Mouse (Mus musculus) forebrain, postnatal 0 days (tissue): Measurements from ENCODE around the gene Ces1h. TPM values are rescaled to one million over a fixed set of nuclear protein-coding genes. Genes with fewer than 3 reads are reported as not detected.
A peak's percentile ranks its signal among the peaks of the same experiment; 100 is the strongest.
"Not testable (repeated sequence)": the region's sequence is repeated elsewhere in the genome, so short reads cannot be mapped to it uniquely, and the experiment has no call there.

ENCODE experiments used
- ATAC-seq: fragments of 200-750 bp; cut with Nextera tagmentation; 2 replicates; pipeline ENCODE4 v1.8.0; 2017; ENCODE audit warnings: mild to moderate bottlenecking, moderate library complexity
- DNase-seq: peaks from one replicate; pipeline ENCODE4 v3.0.0-alpha.2; 2015
- H3K27ac ChIP-seq: fragments of 300-500 bp; sonication (generic); 2 replicates; pipeline ENCODE4 v1.5.1; 2014; ENCODE audit warnings: low read depth, mild to moderate bottlenecking, antibody characterized with exemption, low read length, moderate library complexity, mixed read lengths
- H3K27me3 ChIP-seq: fragments of 300-500 bp; sonication (generic); 2 replicates; pipeline ENCODE4 v1.6.1; 2014; ENCODE audit warnings: mild to moderate bottlenecking, low read length, mixed read lengths; ENCODE audit not compliant: insufficient read depth
- H3K36me3 ChIP-seq: fragments of 300-500 bp; sonication (generic); 2 replicates; pipeline ENCODE4 v1.6.1; 2014; ENCODE audit warnings: mild to moderate bottlenecking, moderate library complexity; ENCODE audit not compliant: insufficient read depth
- H3K4me1 ChIP-seq: fragments of 300-500 bp; sonication (generic); 2 replicates; pipeline ENCODE4 v1.6.1; 2014; ENCODE audit warnings: antibody characterized with exemption; ENCODE audit not compliant: insufficient read depth
- H3K4me2 ChIP-seq: fragments of 300-500 bp; sonication (generic); 2 replicates; pipeline ENCODE4 v1.6.1; 2014; ENCODE audit warnings: low read depth, mild to moderate bottlenecking, moderate library complexity
- H3K4me3 ChIP-seq: fragments of 300-500 bp; sonication (generic); 2 replicates; pipeline ENCODE4 v1.5.1; 2014; ENCODE audit warnings: low read depth, low read length, mixed read lengths
- H3K9ac ChIP-seq: fragments of 300-500 bp; sonication (generic); 2 replicates; pipeline ENCODE4 v1.6.1; 2014; ENCODE audit warnings: mild to moderate bottlenecking
- H3K9me3 ChIP-seq: fragments of 300-500 bp; sonication (generic); 2 replicates; pipeline ENCODE4 v1.6.1; 2016; ENCODE audit warnings: low read length
- CTCF ChIP-seq: sonication (generic); IDR thresholded peaks from 2 replicates; pipeline ENCODE4 v1.5.1; 2016; ENCODE audit warnings: antibody characterized with exemption, control low read depth, low read depth
- WGBS: fragments of 180-500 bp; shearing (Covaris S2); extraction: QIAGEN DNeasy Blood & Tissue Kit; methylation state at CpG from one replicate; pipeline ENCODE4 v1.1.7; 2014; 5-methylcytosine and 5-hydroxymethylcytosine counted together
- polyA plus RNA-seq: library from polyadenylated mRNA; unstranded; fragments of >200 nt; fragmentation: Nextera tagmentation; extraction: Ambion mirVana; gene quantifications from 2 replicates; pipeline ENCODE4 v1.2.1, GENCODE M21; 2015
- total RNA-seq: library from RNA; depleted of rRNA; stranded (reverse); fragments of >200 nt; gene quantifications from 2 replicates; pipeline ENCODE4 v1.2.3, GENCODE M21; 2014; rRNA removed

Ces1h gene
- not detected in 2 replicates for total RNA-seq
- polyA plus RNA-seq, result not detected in 2 replicates

DNA sequence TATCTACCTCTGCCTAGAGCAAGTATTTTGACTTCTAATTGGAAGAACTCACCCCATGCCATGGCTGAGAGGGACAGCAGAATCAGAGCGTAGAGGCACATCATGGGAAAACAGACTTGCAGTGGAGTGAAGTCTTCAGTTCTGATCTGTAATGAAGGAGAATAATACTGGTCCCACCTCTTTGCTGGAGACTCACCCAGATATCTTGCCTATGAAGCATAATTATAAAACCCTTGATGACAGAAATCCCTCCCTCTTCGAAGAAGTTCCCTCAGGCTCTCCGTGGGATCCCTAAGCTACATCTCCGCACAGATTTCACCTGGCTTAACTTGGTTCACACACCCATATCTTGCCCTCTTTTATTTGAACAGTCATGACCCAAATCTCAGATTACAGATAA lies at the start of gene Ces1h:
Gene Ces1h, minus strand, starts transcription at position 101 of the 400 bp plus-strand sequence.
- 91% methylated on average over 4 of the region's 4 CpGs for WGBS
- no peaks in the 10 kb centered on the region for H3K9me3 ChIP-seq
- H3K4me2 ChIP-seq, result no peak within 1 kb of the TSS
- H3K4me3 ChIP-seq, result no peak within 1 kb of the TSS
- no peak for TF ChIP-seq CTCF
- DNase-seq (no peak), ATAC-seq (no peak)
- H3K27ac ChIP-seq, result no peak within 1 kb of the TSS
- no peaks in the 10 kb centered on the region for H3K4me1 ChIP-seq
- no peaks in the 10 kb centered on the region for H3K27me3 ChIP-seq
- H3K9ac ChIP-seq, result no peak within 1 kb of the TSS
- no peaks in the 10 kb centered on the region for H3K36me3 ChIP-seq

DNA sequence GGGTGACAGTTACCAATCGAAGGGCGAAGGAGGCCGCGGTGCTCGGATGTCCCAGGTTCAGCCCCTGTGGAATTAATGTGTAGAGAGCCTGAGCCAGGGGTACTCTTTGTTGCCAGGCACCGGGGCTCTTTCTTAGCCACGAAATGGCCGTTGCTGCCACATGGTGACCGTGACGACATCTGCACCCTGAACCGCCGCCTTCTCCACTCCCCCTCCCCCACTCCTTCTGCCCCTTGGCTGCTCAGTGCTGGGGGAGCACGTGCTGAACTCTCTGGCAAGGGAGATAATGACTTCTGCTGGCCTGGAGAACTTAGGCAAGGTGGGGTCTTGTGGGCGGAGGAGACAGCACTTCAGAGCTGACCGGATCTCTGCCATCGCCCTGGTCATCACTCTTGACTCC lies 47.7 kb upstream of the Ces1h start:
- Histone ChIP-seq H3K4me3 (no peak overlapping the region), H3K27me3 (no peaks in the 10 kb centered on the region), H3K9ac (no peak overlapping the region), H3K4me2 (no peak overlapping the region), H3K4me1 (no peaks in the 10 kb centered on the region), H3K9me3 (no peaks in the 10 kb centered on the region), H3K36me3 (no peaks in the 10 kb centered on the region), H3K27ac (no peak overlapping the region)
- DNase-seq (no peak), ATAC-seq (no peak)
- TF ChIP-seq CTCF, result no peak
- WGBS, result 86% methylated on average over 16 of the region's 16 CpGs

DNA sequence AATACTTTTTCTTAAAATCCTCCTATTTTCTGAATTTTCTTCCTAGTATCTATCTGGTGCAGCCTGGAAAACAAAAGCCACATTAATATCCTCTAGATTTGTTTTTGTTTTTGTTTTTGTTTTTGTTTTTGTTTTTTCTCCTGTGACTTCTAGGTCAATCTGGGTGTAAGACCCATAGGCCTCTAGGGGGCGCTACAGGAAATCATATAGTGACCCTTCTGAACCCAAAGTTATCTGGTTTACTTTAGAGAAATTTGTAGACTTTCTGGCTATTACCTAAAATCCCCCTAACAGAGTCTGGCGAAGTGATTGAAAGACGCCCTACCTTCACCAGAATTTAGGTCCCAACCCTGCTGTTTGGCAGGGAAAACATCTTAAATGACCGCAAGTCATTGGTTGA lies 35.9 kb upstream of the Ces1h start:
- Histone ChIP-seq H3K4me2 (no peak overlapping the region), H3K9ac (no peak overlapping the region), H3K4me3 (no peak overlapping the region), H3K36me3 (no peaks in the 10 kb centered on the region), H3K4me1 (no peaks in the 10 kb centered on the region), H3K9me3 (no peaks in the 10 kb centered on the region), H3K27ac (no peak overlapping the region), H3K27me3 (no peaks in the 10 kb centered on the region)
- no peak for DNase-seq
- no peak for ATAC-seq
- no peak for TF ChIP-seq CTCF
- WGBS, result 73% methylated on average over 4 of the region's 4 CpGs

DNA sequence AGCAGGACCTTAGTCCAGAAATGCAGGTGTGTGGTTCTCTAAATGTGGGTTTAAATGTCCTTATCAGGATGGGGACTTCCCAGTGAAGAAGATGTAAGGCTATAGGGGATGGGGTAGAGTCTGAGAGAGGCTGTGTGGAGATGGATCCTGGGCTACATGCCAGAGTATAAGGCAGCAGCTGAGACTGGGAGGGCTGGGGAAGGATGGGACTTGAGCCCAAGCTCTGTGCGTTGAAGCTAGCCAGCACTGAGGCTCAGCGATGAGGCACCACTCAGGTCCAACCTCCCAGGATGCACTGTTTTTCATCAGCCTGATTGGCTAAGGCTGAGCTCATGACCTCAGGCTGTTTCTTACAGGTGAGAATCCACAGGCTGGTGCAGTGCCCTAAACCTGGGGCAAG lies 29.3 kb upstream of the Ces1h start:
- 76% methylated on average over 2 of the region's 2 CpGs for WGBS
- Histone ChIP-seq H3K27me3 (no peaks in the 10 kb centered on the region), H3K36me3 (no peaks in the 10 kb centered on the region), H3K9ac (no peak overlapping the region), H3K4me3 (no peak overlapping the region), H3K27ac (no peak overlapping the region), H3K4me1 (no peaks in the 10 kb centered on the region), H3K4me2 (no peak overlapping the region), H3K9me3 (no peaks in the 10 kb centered on the region)
- DNase-seq (no peak), ATAC-seq (no peak)
- no peak for TF ChIP-seq CTCF

DNA sequence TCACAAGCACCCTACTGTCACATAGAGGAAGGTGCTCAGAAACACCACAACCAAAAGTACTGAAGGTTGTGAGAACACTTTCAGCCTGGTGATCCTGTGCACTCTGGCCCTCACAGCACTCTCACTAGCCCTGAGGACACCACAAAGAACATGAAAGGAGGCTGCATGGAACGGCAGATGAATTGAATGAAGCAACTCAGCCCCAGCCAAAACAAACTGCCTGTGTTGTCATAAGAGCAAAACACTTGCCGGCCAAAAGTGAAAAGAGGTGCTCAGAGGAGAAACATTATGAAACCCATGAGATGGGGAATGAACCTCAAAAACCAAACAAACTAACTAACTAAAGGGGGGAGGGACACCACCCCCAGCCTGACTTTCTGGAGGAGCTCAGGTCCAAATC lies 20.2 kb upstream of the Ces1h start:
- Histone ChIP-seq H3K4me3 (no peak overlapping the region), H3K27me3 (no peaks in the 10 kb centered on the region), H3K4me1 (no peaks in the 10 kb centered on the region), H3K9me3 (no peaks in the 10 kb centered on the region), H3K27ac (no peak overlapping the region), H3K9ac (no peak overlapping the region), H3K4me2 (no peak overlapping the region), H3K36me3 (no peaks in the 10 kb centered on the region)
- ATAC-seq (no peak), DNase-seq (no peak)
- 72% methylated on average over 2 of the region's 2 CpGs for WGBS
- no peak for TF ChIP-seq CTCF

DNA sequence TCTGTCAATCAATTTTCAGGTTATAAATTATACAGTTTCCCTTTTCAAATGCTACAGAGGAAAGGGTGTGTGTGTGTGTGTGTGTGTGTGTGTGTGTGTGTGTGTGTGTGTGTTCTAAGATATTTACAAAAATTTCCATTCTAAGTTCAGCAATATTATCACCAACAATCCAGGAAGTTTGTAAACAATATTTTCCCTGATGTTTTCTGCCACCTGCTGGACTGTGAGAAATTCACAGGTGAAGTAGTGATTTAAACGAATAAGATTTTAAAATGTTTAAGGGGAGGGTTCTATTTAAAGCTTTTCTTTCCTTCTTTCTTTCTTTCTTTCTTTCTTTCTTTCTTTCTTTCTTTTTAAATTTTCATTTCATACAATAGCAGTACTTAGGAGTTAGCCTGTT lies 18.5 kb upstream of the Ces1h start:
- no peak overlapping the region for H3K4me2 ChIP-seq
- no peak overlapping the region for H3K4me3 ChIP-seq
- no peak overlapping the region for H3K27ac ChIP-seq
- no peaks in the 10 kb centered on the region for H3K9me3 ChIP-seq
- TF ChIP-seq CTCF, result peak; percentile 63
- H3K36me3 ChIP-seq, result no peaks in the 10 kb centered on the region
- no peak overlapping the region for H3K9ac ChIP-seq
- WGBS, result 33% methylated on average over 1 of the region's 1 CpGs
- H3K27me3 ChIP-seq, result no peaks in the 10 kb centered on the region
- DNase-seq, result peak; percentile 43
- ATAC-seq, result no peak
- no peaks in the 10 kb centered on the region for H3K4me1 ChIP-seq

DNA sequence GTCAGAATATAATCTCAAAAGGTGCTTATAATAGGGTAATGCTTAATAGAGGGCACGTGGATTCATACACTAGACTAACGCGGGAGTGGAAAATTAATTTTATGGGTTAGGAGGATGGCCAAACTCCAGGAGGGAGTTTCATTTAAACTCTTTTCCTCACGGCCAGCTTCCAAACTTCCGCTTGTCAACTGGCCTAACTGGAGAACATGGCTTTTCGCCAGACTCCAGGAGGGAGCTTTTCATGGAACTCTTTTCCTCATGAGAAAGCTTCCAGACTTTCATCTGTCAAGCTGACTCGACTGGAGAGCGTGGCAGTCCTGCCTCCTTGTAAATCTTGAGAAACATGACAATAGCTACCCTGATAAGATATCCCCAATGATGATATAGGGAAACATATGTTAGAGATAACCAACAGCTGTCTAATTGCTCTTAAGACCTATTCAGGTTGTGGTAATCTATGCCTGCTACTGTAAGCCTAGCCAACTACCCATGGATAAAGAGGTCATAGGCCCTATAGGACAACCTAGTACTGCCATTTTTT lies 14.6 kb upstream of the Ces1h start:
- H3K27me3 ChIP-seq, H3K9ac ChIP-seq, H3K4me2 ChIP-seq, H3K36me3 ChIP-seq, ATAC-seq, H3K27ac ChIP-seq, H3K4me1 ChIP-seq, H3K4me3 ChIP-seq, DNase-seq, H3K9me3 ChIP-seq: not testable (repeated sequence)
- 45% methylated on average over 8 of the region's 8 CpGs for WGBS
